9 mouse cellular contexts compared by ENCODE assay signal in genomic region chr14:24606444-24607173, GRCm38 (mm10).
DNase-seq lines count a peak whose midpoint lies in the region; ATAC-seq lines count a peak whose summit lies in the region.
"Had no signal": no experiment of that assay in that cellular context is flagged by ENCODE, and none has a peak within 500 bp of the region (broad histone marks: within the 10 kb centered on the region; RNA-seq: fewer than 3 reads in every experiment).

No protein-coding gene starts in this region.

- intact Hi-C loops in left cerebral cortex, postnatal 36 days (cut with DNase I), result no loop called here

- no peaks in the 10 kb centered on the region for H3K36me3 ChIP-seq in heart, embryonic 12.5 days
- H3K36me3 ChIP-seq in limb, embryonic 11.5 days (ENCODE audit: control insufficient read depth, insufficient read depth, low read length), result no peaks in the 10 kb centered on the region

- peak overlapping the region; percentile 48 for H3K4me2 ChIP-seq in heart, embryonic 12.5 days
- no peak overlapping the region for H3K4me2 ChIP-seq in limb, embryonic 11.5 days (ENCODE audit: low read depth, severe bottlenecking)

- H3K4me3 ChIP-seq in heart, embryonic 12.5 days, result no peak overlapping the region
- no peak overlapping the region for H3K4me3 ChIP-seq in limb, embryonic 11.5 days (ENCODE audit: low read depth, low read length)

- H3K9me3 ChIP-seq in heart, embryonic 12.5 days (replicated peaks), result no peaks in the 10 kb centered on the region
- H3K9me3 ChIP-seq in limb, embryonic 11.5 days (ENCODE audit: control insufficient read depth, low read length), result no peaks in the 10 kb centered on the region

- 0 out of 2 replicates have a peak overlapping the region, but pooled peaks have one; percentile 49 for H3K9ac ChIP-seq in heart, embryonic 12.5 days
- no peak overlapping the region for H3K9ac ChIP-seq in limb, embryonic 11.5 days (ENCODE audit: low read length)

- H3K27ac ChIP-seq in heart, embryonic 12.5 days (ENCODE audit: poor library complexity, severe bottlenecking), result peak overlapping the region; percentile 62
- no peak overlapping the region for H3K27ac ChIP-seq in limb, embryonic 11.5 days (replicated peaks; ENCODE audit: low read depth, low read length)

- H3K27me3 ChIP-seq in heart, embryonic 12.5 days (replicated peaks), result no peaks in the 10 kb centered on the region
- H3K27me3 ChIP-seq in limb, embryonic 11.5 days (ENCODE audit: control insufficient read depth, insufficient read depth, low read length), result no peaks in the 10 kb centered on the region

- H3K4me1 ChIP-seq in heart, embryonic 12.5 days (replicated peaks), result peaks cover 17% of the 10 kb centered on the region
- peaks cover 10% of the 10 kb centered on the region for H3K4me1 ChIP-seq in limb, embryonic 11.5 days (ENCODE audit: control insufficient read depth, insufficient read depth, low read length)

- 28% methylated on average over 14 of the region's 14 CpGs for WGBS in heart, embryonic 12.5 days
- 26% methylated on average over 14 of the region's 14 CpGs for WGBS in limb, embryonic 11.5 days

- peak; percentile 66 for ATAC-seq in heart, embryonic 12.5 days (ENCODE audit: insufficient number of reproducible peaks, low FRiP score)
- ATAC-seq in limb, embryonic 11.5 days (ENCODE audit: insufficient number of reproducible peaks, low FRiP score, low TSS enrichment, low read depth), result no peak
- ATAC-seq in megakaryocyte-erythroid progenitor cell, adult 5-6 weeks (replicated peaks; ENCODE audit: low FRiP score, low TSS enrichment, poor library complexity, severe bottlenecking), result no peak

- DNase-seq in adrenal gland, postnatal 14 days, result peak; percentile 36
- no peak for DNase-seq in adrenal gland, postnatal 25 days
- peak; percentile 52 for DNase-seq in brain, adult 2 months (ENCODE audit: low read depth, low spot score)
- DNase-seq in limb, embryonic 11.5 days (ENCODE audit: low spot score), result peak; percentile 35
- no peak for DNase-seq in left cerebral cortex, postnatal 36 days (ENCODE audit: low spot score in 2 of 2)
- no peak for DNase-seq in liver
- DNase-seq: B cell, adult 2 months had no signal

Comparison
In these comparisons a context has a peak if more than half of its experiments do, and no peak if none do; other contexts are left out.
1. DNase-seq: peak in adrenal gland, postnatal 14 days (single experiment), brain, adult 2 months (single experiment) and limb, embryonic 11.5 days (single experiment); none in adrenal gland, postnatal 25 days (single experiment), left cerebral cortex, postnatal 36 days (0 of 2) and liver (single experiment).